Mouse (Mus musculus): Measurements from ENCODE around the gene Ubash3a.

DNA sequence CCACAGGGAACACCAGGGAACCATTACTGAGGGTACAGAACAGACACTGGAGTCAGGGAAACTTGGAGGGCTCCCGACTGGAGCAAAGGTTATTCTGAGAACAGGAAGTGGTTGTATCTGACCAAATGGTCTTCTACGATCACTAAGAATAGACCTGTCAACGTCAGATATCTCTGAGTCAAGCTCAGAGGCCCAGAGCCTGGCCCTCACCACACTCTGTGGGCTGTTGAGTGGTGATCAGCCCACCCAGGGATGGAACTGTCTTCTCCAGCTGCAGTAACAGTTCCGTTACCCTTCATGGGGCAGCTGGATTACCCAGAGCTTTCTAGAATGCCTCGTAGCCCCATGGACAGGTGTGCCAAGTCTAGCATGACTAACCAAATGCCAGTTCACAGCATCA is 37.6 kb downstream of the Ubash3a start:
- TF ChIP-seq CTCF (IDR thresholded peaks at IDR 0.05; ENCODE audit: insufficient read depth, low read length) = no peak
- no peak for TF ChIP-seq POLR2A (IDR thresholded peaks at IDR 0.05; ENCODE audit: borderline replicate concordance, extremely low read depth, low read depth, low read length)

All from lung, adult 2 months (tissue).